Mouse (Mus musculus) stomach, embryonic 14.5 days (tissue): Measurements from ENCODE around the gene Rapgef5. TPM values are rescaled to one million over a fixed set of nuclear protein-coding genes. Genes with fewer than 3 reads are reported as not detected.

Source experiments
- ATAC-seq: fragments of 200-750 bp; cut with Nextera tagmentation; 2 replicates; pipeline ENCODE4 v1.8.0; 2017; ENCODE audit warnings: low read depth, moderate TSS enrichment; ENCODE audit not compliant: insufficient number of reproducible peaks, insufficient read depth, low FRiP score
- H3K27ac ChIP-seq: fragments of 300-500 bp; sonication (generic); 2 replicates; pipeline ENCODE4 v1.5.1; 2014; ENCODE audit warnings: mild to moderate bottlenecking, low read length, moderate library complexity, mixed read lengths
- H3K27me3 ChIP-seq: fragments of 300-500 bp; sonication (generic); 2 replicates; pipeline ENCODE4 v1.6.1; 2014; ENCODE audit warnings: low read length, control low read depth, mixed read lengths; ENCODE audit not compliant: control insufficient read depth, insufficient read depth
- H3K36me3 ChIP-seq: fragments of 300-500 bp; sonication (generic); 2 replicates; pipeline ENCODE4 v1.6.1; 2014; ENCODE audit warnings: mild to moderate bottlenecking, control low read depth, low read length, moderate library complexity, mixed read lengths; ENCODE audit not compliant: control insufficient read depth, insufficient read depth
- H3K4me1 ChIP-seq: fragments of 300-500 bp; sonication (generic); 2 replicates; pipeline ENCODE4 v1.6.1; 2014; ENCODE audit warnings: low read length, control low read depth, mixed read lengths; ENCODE audit not compliant: control insufficient read depth, insufficient read depth
- H3K4me2 ChIP-seq: fragments of 300-500 bp; sonication (generic); replicated peaks from 2 replicates; pipeline ENCODE4 v1.6.1; 2014; ENCODE audit warnings: low read depth, low read length, control low read depth
- H3K4me3 ChIP-seq: fragments of 300-500 bp; sonication (generic); 2 replicates; pipeline ENCODE4 v1.5.1; 2014; ENCODE audit warnings: low read depth, low read length, control low read depth
- H3K9ac ChIP-seq: fragments of 300-500 bp; sonication (generic); replicated peaks from 2 replicates; pipeline ENCODE4 v1.6.1; 2014; ENCODE audit warnings: low read depth, mild to moderate bottlenecking, control low read depth, low read length, moderate library complexity, mixed read lengths
- H3K9me3 ChIP-seq: fragments of 300-500 bp; sonication (generic); 2 replicates; pipeline ENCODE4 v1.6.1; 2016; ENCODE audit warnings: low read depth, low read length, control low read depth; ENCODE audit not compliant: control insufficient read depth
- WGBS: fragments of 180-500 bp; shearing (Covaris S2); extraction: QIAGEN DNeasy Blood & Tissue Kit; methylation state at CpG from one replicate; pipeline ENCODE4 v1.1.7; 2014; 5-methylcytosine and 5-hydroxymethylcytosine counted together
- polyA plus RNA-seq: library from polyadenylated mRNA; unstranded; fragments of >200 nt; fragmentation: Nextera tagmentation; extraction: Ambion mirVana; gene quantifications from 2 replicates; pipeline ENCODE4 v1.2.1, GENCODE M21; 2014

The Rapgef5 gene
- polyA plus RNA-seq, result 11.9 and 12.1 TPM in 2 replicates

GRCm38 (mm10) chr12:117516179-117516578 lies at the start of gene Rapgef5:
TSS of gene Rapgef5 (plus strand) at chr12:117516479.
- H3K9ac ChIP-seq, result no peak within 1 kb of the TSS
- H3K27me3 ChIP-seq, result no peaks in the 10 kb centered on the region
- no peaks in the 10 kb centered on the region for H3K9me3 ChIP-seq
- H3K27ac ChIP-seq, result no peak within 1 kb of the TSS
- no peak for ATAC-seq
- no peaks in the 10 kb centered on the region for H3K4me1 ChIP-seq
- WGBS, result 95% methylated on average over 2 of the region's 2 CpGs
- H3K4me3 ChIP-seq, result no peak within 1 kb of the TSS
- H3K36me3 ChIP-seq, result no peaks in the 10 kb centered on the region
- H3K4me2 ChIP-seq, result no peak within 1 kb of the TSS

GRCm38 (mm10) chr12:117468329-117468728 lies 48.0 kb upstream of the Rapgef5 start:
- Histone ChIP-seq H3K27me3 (no peaks in the 10 kb centered on the region), H3K4me3 (no peak overlapping the region), H3K27ac (no peak overlapping the region), H3K4me1 (no peaks in the 10 kb centered on the region), H3K36me3 (no peaks in the 10 kb centered on the region), H3K4me2 (no peak overlapping the region), H3K9ac (no peak overlapping the region), H3K9me3 (no peaks in the 10 kb centered on the region)
- ATAC-seq, result no peak
- 41% methylated on average over 5 of the region's 5 CpGs for WGBS

- H3K9me3 ChIP-seq, result no peaks in the 10 kb centered on the region
- H3K27ac ChIP-seq, result no peak overlapping the region
- 46% methylated on average over 3 of the region's 3 CpGs for WGBS
- H3K36me3 ChIP-seq, result no peaks in the 10 kb centered on the region
- ATAC-seq, result no peak
- no peak overlapping the region for H3K4me3 ChIP-seq
- H3K4me2 ChIP-seq, result no peak overlapping the region
- no peak overlapping the region for H3K9ac ChIP-seq
- H3K27me3 ChIP-seq, result no peaks in the 10 kb centered on the region
- H3K4me1 ChIP-seq, result no peaks in the 10 kb centered on the region
These were observed 37.3 kb upstream of the Rapgef5 start for GRCm38 (mm10) chr12:117479014-117479413.

GRCm38 (mm10) chr12:117479680-117480079 lies 36.6 kb upstream of the Rapgef5 start:
- H3K27ac ChIP-seq, result no peak overlapping the region
- H3K9ac ChIP-seq, result no peak overlapping the region
- 67% methylated on average over 7 of the region's 7 CpGs for WGBS
- no peaks in the 10 kb centered on the region for H3K4me1 ChIP-seq
- H3K9me3 ChIP-seq, result no peaks in the 10 kb centered on the region
- H3K4me2 ChIP-seq, result no peak overlapping the region
- H3K36me3 ChIP-seq, result no peaks in the 10 kb centered on the region
- ATAC-seq, result no peak
- no peaks in the 10 kb centered on the region for H3K27me3 ChIP-seq
- no peak overlapping the region for H3K4me3 ChIP-seq

- 65% methylated on average over 3 of the region's 3 CpGs for WGBS
- no peaks in the 10 kb centered on the region for H3K9me3 ChIP-seq
- H3K36me3 ChIP-seq, result no peaks in the 10 kb centered on the region
- no peak overlapping the region for H3K9ac ChIP-seq
- ATAC-seq, result no peak
- H3K4me1 ChIP-seq, result no peaks in the 10 kb centered on the region
- no peak overlapping the region for H3K4me2 ChIP-seq
- H3K4me3 ChIP-seq, result no peak overlapping the region
- H3K27me3 ChIP-seq, result no peaks in the 10 kb centered on the region
- no peak overlapping the region for H3K27ac ChIP-seq
These were observed 35.3 kb upstream of the Rapgef5 start for GRCm38 (mm10) chr12:117480958-117481357.

- H3K9ac ChIP-seq, result no peak overlapping the region
- H3K27ac ChIP-seq, result no peak overlapping the region; the same call in 1 of the 2 replicates
- no peak overlapping the region for H3K4me2 ChIP-seq
- no peak overlapping the region for H3K4me3 ChIP-seq
- 31% methylated on average over 3 of the region's 3 CpGs for WGBS
- no peaks in the 10 kb centered on the region for H3K4me1 ChIP-seq
- H3K27me3 ChIP-seq, result no peaks in the 10 kb centered on the region
- no peaks in the 10 kb centered on the region for H3K36me3 ChIP-seq
- H3K9me3 ChIP-seq, result no peaks in the 10 kb centered on the region
- ATAC-seq, result no peak; the same call in 1 of the 2 replicates
These were observed 33.6 kb upstream of the Rapgef5 start for GRCm38 (mm10) chr12:117482665-117483064.

GRCm38 (mm10) chr12:117486118-117487057 lies 29.9 kb upstream of the Rapgef5 start:
- Histone ChIP-seq H3K27me3 (no peaks in the 10 kb centered on the region), H3K4me1 (no peaks in the 10 kb centered on the region), H3K4me2 (no peak overlapping the region), H3K4me3 (no peak overlapping the region), H3K9ac (no peak overlapping the region), H3K9me3 (no peaks in the 10 kb centered on the region), H3K27ac (no peak overlapping the region), H3K36me3 (no peaks in the 10 kb centered on the region)
- WGBS, result 70% methylated on average over 4 of the region's 4 CpGs
- no peak for ATAC-seq

GRCm38 (mm10) chr12:117496501-117497176 lies 19.6 kb upstream of the Rapgef5 start:
- Histone ChIP-seq H3K9me3 (no peaks in the 10 kb centered on the region), H3K27me3 (no peaks in the 10 kb centered on the region), H3K4me1 (no peaks in the 10 kb centered on the region), H3K4me2 (no peak overlapping the region), H3K9ac (no peak overlapping the region), H3K4me3 (no peak overlapping the region), H3K36me3 (no peaks in the 10 kb centered on the region), H3K27ac (no peak overlapping the region)
- ATAC-seq, result no peak
- 50% methylated on average over 3 of the region's 3 CpGs for WGBS
